Mouse (Mus musculus): ENCODE data around the gene Fgfr2. TPM values are rescaled to one million over a fixed set of nuclear protein-coding genes. Genes with fewer than 3 reads are reported as not detected.

Gene Fgfr2
- polyA plus RNA-seq, 1 experiment: 114 TPM

- Histone ChIP-seq H3K4me3 (replicated peaks; ENCODE audit: extremely low read depth, low read depth, low read length) (no peak overlapping the region), H3K4me1 (ENCODE audit: control insufficient read depth, insufficient read depth, low read length) (no peaks in the 10 kb centered on the region)
- WGBS: 71% methylated on average over 17 of the region's 17 CpGs
- DNase-seq: no peak
- TF ChIP-seq CTCF (IDR thresholded peaks at IDR 0.05; ENCODE audit: insufficient read depth, low read length) (no peak), POLR2A (IDR thresholded peaks at IDR 0.05; ENCODE audit: borderline replicate concordance, extremely low read depth, low read depth, low read length) (no peak)
Observed at GRCm38 (mm10) chr7:131628356-131628755, 1494.8 kb downstream of the Fgfr2 start.

- 31% methylated on average over 7 of the region's 7 CpGs for WGBS
- no peak overlapping the region for H3K4me3 ChIP-seq (replicated peaks; ENCODE audit: extremely low read depth, low read depth, low read length)
- no peaks in the 10 kb centered on the region for H3K4me1 ChIP-seq (ENCODE audit: control insufficient read depth, insufficient read depth, low read length)
- no peak for TF ChIP-seq POLR2A (IDR thresholded peaks at IDR 0.05; ENCODE audit: borderline replicate concordance, extremely low read depth, low read depth, low read length)
- no peak for TF ChIP-seq CTCF (IDR thresholded peaks at IDR 0.05; ENCODE audit: insufficient read depth, low read length)
- DNase-seq: no peak
Observed at GRCm38 (mm10) chr7:131609677-131610076, 1513.5 kb downstream of the Fgfr2 start.

GRCm38 (mm10) chr7:131608049-131608448, 1515.1 kb downstream of the Fgfr2 start:
- H3K4me1 ChIP-seq (ENCODE audit: control insufficient read depth, insufficient read depth, low read length): no peaks in the 10 kb centered on the region
- TF ChIP-seq POLR2A (IDR thresholded peaks at IDR 0.05; ENCODE audit: borderline replicate concordance, extremely low read depth, low read depth, low read length) (no peak), CTCF (IDR thresholded peaks at IDR 0.05; ENCODE audit: insufficient read depth, low read length) (no peak)
- 81% methylated on average over 6 of the region's 6 CpGs for WGBS
- no peak for DNase-seq
- H3K4me3 ChIP-seq (replicated peaks; ENCODE audit: extremely low read depth, low read depth, low read length): no peak overlapping the region

DNA sequence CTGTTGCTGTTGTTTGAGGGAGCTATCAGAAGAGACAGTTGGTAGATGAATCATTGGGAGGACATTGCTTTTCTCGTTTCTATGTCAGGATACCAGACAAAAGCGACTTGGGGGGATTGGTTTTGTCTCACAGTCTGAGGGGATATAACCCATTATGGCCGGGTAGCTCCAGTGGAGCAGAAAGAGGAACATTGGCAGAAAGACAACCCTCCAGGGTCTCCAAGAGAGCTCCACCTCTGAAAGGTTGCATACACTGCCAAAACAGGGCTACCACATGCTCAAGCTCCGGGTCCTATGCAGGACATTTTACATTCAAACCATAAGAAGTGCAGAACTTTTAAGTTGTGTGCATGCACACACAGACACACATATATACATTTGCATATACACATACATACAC, 1517.7 kb downstream of the Fgfr2 start:
- WGBS: 67% methylated on average over 4 of the region's 4 CpGs
- Histone ChIP-seq H3K4me3 (replicated peaks; ENCODE audit: extremely low read depth, low read depth, low read length) (no peak overlapping the region), H3K4me1 (ENCODE audit: control insufficient read depth, insufficient read depth, low read length) (no peaks in the 10 kb centered on the region)
- DNase-seq: no peak
- TF ChIP-seq CTCF (IDR thresholded peaks at IDR 0.05; ENCODE audit: insufficient read depth, low read length) (no peak), POLR2A (IDR thresholded peaks at IDR 0.05; ENCODE audit: borderline replicate concordance, extremely low read depth, low read depth, low read length) (no peak)

- WGBS: 83% methylated on average over 10 of the region's 10 CpGs
- Histone ChIP-seq H3K4me3 (replicated peaks; ENCODE audit: extremely low read depth, low read depth, low read length) (no peak overlapping the region), H3K4me1 (ENCODE audit: control insufficient read depth, insufficient read depth, low read length) (no peaks in the 10 kb centered on the region)
- TF ChIP-seq CTCF (IDR thresholded peaks at IDR 0.05; ENCODE audit: insufficient read depth, low read length) (no peak), POLR2A (IDR thresholded peaks at IDR 0.05; ENCODE audit: borderline replicate concordance, extremely low read depth, low read depth, low read length) (no peak)
- DNase-seq: no peak
Observed at GRCm38 (mm10) chr7:131604946-131605345, 1518.2 kb downstream of the Fgfr2 start.

- 11% methylated on average over 11 of the region's 11 CpGs for WGBS
- Histone ChIP-seq H3K4me3 (replicated peaks; ENCODE audit: extremely low read depth, low read depth, low read length) (no peak overlapping the region), H3K4me1 (ENCODE audit: control insufficient read depth, insufficient read depth, low read length) (no peaks in the 10 kb centered on the region)
- no peak for DNase-seq
- TF ChIP-seq POLR2A (IDR thresholded peaks at IDR 0.05; ENCODE audit: borderline replicate concordance, extremely low read depth, low read depth, low read length) (no peak), CTCF (IDR thresholded peaks at IDR 0.05; ENCODE audit: insufficient read depth, low read length) (no peak)
Observed at GRCm38 (mm10) chr7:131603186-131603585, 1520.0 kb downstream of the Fgfr2 start.

DNA sequence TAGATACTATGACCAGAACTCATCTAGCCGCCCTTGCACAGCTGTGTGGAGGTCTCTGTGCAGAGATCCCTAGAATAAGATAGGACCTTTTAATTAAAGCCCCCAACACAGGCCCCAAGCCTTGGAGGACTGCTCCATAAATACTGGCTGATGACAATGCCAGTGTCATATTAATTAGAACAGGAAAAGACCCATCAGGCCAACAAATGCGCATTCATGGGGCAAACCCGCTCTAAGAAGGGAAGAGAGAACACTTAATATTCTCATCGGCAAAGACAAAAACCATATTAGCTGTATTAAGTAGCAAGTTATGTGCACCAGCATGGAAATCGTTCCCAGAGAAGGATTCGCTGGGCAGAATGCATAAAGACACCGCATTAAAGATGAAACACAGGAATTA, 1521.0 kb downstream of the Fgfr2 start:
- DNase-seq: no peak
- TF ChIP-seq POLR2A (IDR thresholded peaks at IDR 0.05; ENCODE audit: borderline replicate concordance, extremely low read depth, low read depth, low read length): no peak
- TF ChIP-seq CTCF (IDR thresholded peaks at IDR 0.05; ENCODE audit: insufficient read depth, low read length): no peak
- 79% methylated on average over 7 of the region's 7 CpGs for WGBS
- Histone ChIP-seq H3K4me3 (replicated peaks; ENCODE audit: extremely low read depth, low read depth, low read length) (no peak overlapping the region), H3K4me1 (ENCODE audit: control insufficient read depth, insufficient read depth, low read length) (no peaks in the 10 kb centered on the region)

DNA sequence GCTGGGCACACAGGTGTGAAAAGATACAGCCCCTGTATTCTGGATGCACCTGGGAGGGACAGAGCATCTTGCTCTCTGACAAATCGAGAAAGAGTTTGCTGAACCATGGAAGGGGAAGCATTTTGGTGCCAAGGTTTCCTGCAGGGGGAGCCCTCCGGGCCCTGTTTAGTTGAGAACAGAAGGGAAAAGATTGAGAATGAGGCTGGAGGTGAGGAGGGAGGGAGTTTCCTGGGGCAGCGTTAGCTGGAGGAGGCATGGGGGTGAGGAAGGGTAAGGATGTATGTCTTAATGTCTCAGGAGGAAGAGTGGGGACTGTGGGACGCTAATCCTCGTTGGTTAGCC, 1524.7 kb downstream of the Fgfr2 start:
- no peaks in the 10 kb centered on the region for H3K4me1 ChIP-seq (ENCODE audit: control insufficient read depth, insufficient read depth, low read length)
- WGBS: 10% methylated on average over 5 of the region's 5 CpGs
- H3K4me3 ChIP-seq (replicated peaks; ENCODE audit: extremely low read depth, low read depth, low read length): no peak overlapping the region
- DNase-seq: no peak
- 0 out of 2 replicates have a peak, but pooled peaks have one; percentile 1 for TF ChIP-seq CTCF (IDR thresholded peaks at IDR 0.05; ENCODE audit: insufficient read depth, low read length)
- TF ChIP-seq POLR2A (IDR thresholded peaks at IDR 0.05; ENCODE audit: borderline replicate concordance, extremely low read depth, low read depth, low read length): no peak

DNA sequence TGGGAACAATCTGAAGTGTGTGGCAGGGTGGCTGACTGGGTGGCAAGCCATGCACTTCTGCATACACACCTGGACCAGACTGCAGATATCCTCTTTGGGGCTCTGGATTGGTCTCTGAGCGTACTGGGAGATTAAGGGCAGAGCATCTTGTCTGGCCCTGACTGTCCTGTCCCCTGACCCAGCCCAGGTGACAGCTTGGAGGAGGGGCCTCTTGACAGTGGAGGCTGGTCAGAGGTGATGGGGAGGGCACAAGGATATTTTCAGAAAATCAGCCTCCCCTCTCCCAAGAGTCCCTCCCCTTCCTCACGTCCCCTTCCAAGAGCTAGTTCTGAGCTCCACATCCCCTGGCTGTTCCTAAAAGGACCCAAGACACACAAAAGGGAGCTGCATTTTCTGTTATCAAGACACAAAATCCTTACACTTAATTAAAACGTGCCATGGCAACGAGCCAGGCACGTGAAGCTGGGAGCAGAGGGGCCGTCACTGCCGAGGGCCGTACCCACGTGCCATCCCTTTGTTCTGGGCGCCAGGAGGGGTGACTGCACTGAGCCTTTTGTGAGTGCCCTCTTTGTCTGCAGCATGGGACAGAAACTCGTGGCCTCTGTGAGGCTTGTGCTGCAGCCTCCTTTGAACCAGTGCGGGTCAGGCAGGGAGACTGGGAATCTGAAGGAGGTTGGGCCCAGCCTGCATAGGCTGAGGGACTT, 1525.2 kb downstream of the Fgfr2 start:
- Histone ChIP-seq H3K4me1 (ENCODE audit: control insufficient read depth, insufficient read depth, low read length) (no peaks in the 10 kb centered on the region), H3K4me3 (replicated peaks; ENCODE audit: extremely low read depth, low read depth, low read length) (no peak overlapping the region)
- no peak for TF ChIP-seq CTCF (IDR thresholded peaks at IDR 0.05; ENCODE audit: insufficient read depth, low read length)
- no peak for TF ChIP-seq POLR2A (IDR thresholded peaks at IDR 0.05; ENCODE audit: borderline replicate concordance, extremely low read depth, low read depth, low read length)
- 20% methylated on average over 12 of the region's 12 CpGs for WGBS
- no peak for DNase-seq

GRCm38 (mm10) chr7:131585551-131585950, 1537.6 kb downstream of the Fgfr2 start:
- H3K4me1 ChIP-seq (ENCODE audit: control insufficient read depth, insufficient read depth, low read length): no peaks in the 10 kb centered on the region
- H3K4me3 ChIP-seq (replicated peaks; ENCODE audit: extremely low read depth, low read depth, low read length): no peak overlapping the region
- WGBS: 90% methylated on average over 5 of the region's 5 CpGs
- no peak for TF ChIP-seq CTCF (IDR thresholded peaks at IDR 0.05; ENCODE audit: insufficient read depth, low read length)
- no peak for TF ChIP-seq POLR2A (IDR thresholded peaks at IDR 0.05; ENCODE audit: borderline replicate concordance, extremely low read depth, low read depth, low read length)
- DNase-seq: no peak
